Mouse (Mus musculus): ENCODE data around the gene Entr1. TPM values are rescaled to one million over a fixed set of nuclear protein-coding genes. Genes with fewer than 3 reads are reported as not detected.

The Entr1 gene
- total and polyA plus RNA-seq, 2 experiments from 2014 or later = 156 to 157 TPM

- no peak overlapping the region for H3K4me3 ChIP-seq (ENCODE audit: low read depth, low read length)
- H3K4me2 ChIP-seq (ENCODE audit: low read depth, low read length, poor library complexity, severe bottlenecking) = no peak overlapping the region
- 80% methylated on average over 8 of the region's 13 CpGs for WGBS
- no peaks in the 10 kb centered on the region for H3K4me1 ChIP-seq (ENCODE audit: insufficient read depth, low read length)
- H3K27me3 ChIP-seq (ENCODE audit: insufficient read depth, low read length) = no peaks in the 10 kb centered on the region
- DNase-seq (ENCODE audit: low spot score) (peak; percentile 38), ATAC-seq (ENCODE audit: low FRiP score) (peak; percentile 41; the same call in 1 of the 2 replicates)
- no peak overlapping the region for H3K27ac ChIP-seq (ENCODE audit: low read depth, low read length)
- no peak for TF ChIP-seq CTCF (IDR thresholded peaks at IDR 0.05)
- peaks cover 47% of the 10 kb centered on the region for H3K36me3 ChIP-seq (ENCODE audit: insufficient read depth, low read length)
- H3K9me3 ChIP-seq (ENCODE audit: low read length) = no peaks in the 10 kb centered on the region
- H3K9ac ChIP-seq (replicated peaks; ENCODE audit: low read length, poor library complexity, severe bottlenecking) = no peak overlapping the region
Observed at GRCm38 (mm10) chr2:26338302-26339203, 50.6 kb downstream of the Entr1 start.

Other genes with a start within 250 kb of the Entr1 start
- 0.38 TPM in 1 of 2 replicates, not detected in the other for gene Lhx3, start 181.0 kb downstream of the Entr1 start, total RNA-seq (2014; rRNA removed)
- gene Lhx3, start 181.0 kb downstream of the Entr1 start, polyA plus RNA-seq (2015; fragmentation: Nextera tagmentation; extraction: Ambion mirVana) = 0.12 TPM in 1 of 2 replicates, not detected in the other
- gene Qsox2, start 151.8 kb downstream of the Entr1 start, total RNA-seq (2014; rRNA removed) = 19.2 and 25.6 TPM in 2 replicates
- gene Qsox2, start 151.8 kb downstream of the Entr1 start, polyA plus RNA-seq (2015; fragmentation: Nextera tagmentation; extraction: Ambion mirVana) = 8.4 and 9.9 TPM in 2 replicates
- 2.8 and 3.7 TPM in 2 replicates for gene Ccdc187, start 94.8 kb downstream of the Entr1 start, total RNA-seq (2014; rRNA removed)
- 0.16 and 0.23 TPM in 2 replicates for gene Ccdc187, start 94.8 kb downstream of the Entr1 start, polyA plus RNA-seq (2015; fragmentation: Nextera tagmentation; extraction: Ambion mirVana)
- gene Gpsm1, start 73.8 kb downstream of the Entr1 start, total RNA-seq (2014; rRNA removed) = 286 and 298 TPM in 2 replicates
- gene Gpsm1, start 73.8 kb downstream of the Entr1 start, polyA plus RNA-seq (2015; fragmentation: Nextera tagmentation; extraction: Ambion mirVana) = 162 and 163 TPM in 2 replicates
- 27.4 and 34.3 TPM in 2 replicates for gene Dnlz, start 37.2 kb downstream of the Entr1 start, total RNA-seq (2014; rRNA removed)
- 24.1 and 26.0 TPM in 2 replicates for gene Dnlz, start 37.2 kb downstream of the Entr1 start, polyA plus RNA-seq (2015; fragmentation: Nextera tagmentation; extraction: Ambion mirVana)
- gene Card9, start 28.4 kb downstream of the Entr1 start, total RNA-seq (2014; rRNA removed) = 7.0 and 11.9 TPM in 2 replicates
- gene Card9, start 28.4 kb downstream of the Entr1 start, polyA plus RNA-seq (2015; fragmentation: Nextera tagmentation; extraction: Ambion mirVana) = 1.4 and 1.6 TPM in 2 replicates
- 44.7 and 66.4 TPM in 2 replicates for gene Snapc4, start 8.7 kb downstream of the Entr1 start, total RNA-seq (2014; rRNA removed)
- 27.8 and 29.1 TPM in 2 replicates for gene Snapc4, start 8.7 kb downstream of the Entr1 start, polyA plus RNA-seq (2015; fragmentation: Nextera tagmentation; extraction: Ambion mirVana)
- 64.8 and 71.1 TPM in 2 replicates for gene Pmpca, start within 50 bp of the Entr1 start, total RNA-seq (2014; rRNA removed)
- gene Pmpca, start within 50 bp of the Entr1 start, polyA plus RNA-seq (2015; fragmentation: Nextera tagmentation; extraction: Ambion mirVana) = 85.1 and 91.9 TPM in 2 replicates
- gene Inpp5e, start 19.9 kb upstream of the Entr1 start, total RNA-seq (2014; rRNA removed) = 29.0 and 32.2 TPM in 2 replicates
- 16.5 and 18.2 TPM in 2 replicates for gene Inpp5e, start 19.9 kb upstream of the Entr1 start, polyA plus RNA-seq (2015; fragmentation: Nextera tagmentation; extraction: Ambion mirVana)
- gene Sec16a, start 55.9 kb upstream of the Entr1 start, total RNA-seq (2014; rRNA removed) = 63.3 and 76.7 TPM in 2 replicates
- 9.9 and 12.6 TPM in 2 replicates for gene Sec16a, start 55.9 kb upstream of the Entr1 start, polyA plus RNA-seq (2015; fragmentation: Nextera tagmentation; extraction: Ambion mirVana)
- gene Notch1, start 127.3 kb upstream of the Entr1 start, total RNA-seq (2014; rRNA removed) = 48.9 and 65.8 TPM in 2 replicates
- 6.8 and 7.6 TPM in 2 replicates for gene Notch1, start 127.3 kb upstream of the Entr1 start, polyA plus RNA-seq (2015; fragmentation: Nextera tagmentation; extraction: Ambion mirVana)
- 69.9 and 83.0 TPM in 2 replicates for gene Egfl7, start 190.7 kb upstream of the Entr1 start, total RNA-seq (2014; rRNA removed)
- gene Egfl7, start 190.7 kb upstream of the Entr1 start, polyA plus RNA-seq (2015; fragmentation: Nextera tagmentation; extraction: Ambion mirVana) = 63.2 and 70.9 TPM in 2 replicates
- not detected in 2 replicates for gene Gm20532, start 197.3 kb upstream of the Entr1 start, total RNA-seq (2014; rRNA removed)
- gene Gm20532, start 197.3 kb upstream of the Entr1 start, polyA plus RNA-seq (2015; fragmentation: Nextera tagmentation; extraction: Ambion mirVana) = 0.25 TPM in 1 of 2 replicates, not detected in the other
- 6.4 and 8.4 TPM in 2 replicates for gene Agpat2, start 215.1 kb upstream of the Entr1 start, total RNA-seq (2014; rRNA removed)
- 5.0 and 6.3 TPM in 2 replicates for gene Agpat2, start 215.1 kb upstream of the Entr1 start, polyA plus RNA-seq (2015; fragmentation: Nextera tagmentation; extraction: Ambion mirVana)
- 237 and 261 TPM in 2 replicates for gene Fam69b, start 239.1 kb upstream of the Entr1 start, total RNA-seq (2014; rRNA removed)
- gene Fam69b, start 239.1 kb upstream of the Entr1 start, polyA plus RNA-seq (2015; fragmentation: Nextera tagmentation; extraction: Ambion mirVana) = 155 and 162 TPM in 2 replicates

Data from midbrain, postnatal 0 days (tissue).